Mouse (Mus musculus) ES-E14 (cell line): ENCODE results near the gene Lsg1.

Experiments
- CHD2 ChIP-seq: IDR thresholded peaks from 2 replicates; pipeline ENCODE4 v1.6.1; 2014; ENCODE audit warnings: mild to moderate bottlenecking, low read depth, low read length, inconsistent platforms
- HCFC1 ChIP-seq: IDR thresholded peaks from 2 replicates; pipeline ENCODE4 v1.6.1; 2012; ENCODE audit warnings: low read length, inconsistent platforms, borderline replicate concordance; ENCODE audit not compliant: insufficient read depth
- MAFK ChIP-seq: IDR thresholded peaks from 2 replicates; pipeline ENCODE4 v1.6.1; 2014; ENCODE audit warnings: mild to moderate bottlenecking, low read depth, low read length, inconsistent platforms; ENCODE audit not compliant: insufficient read depth
- ZNF384 ChIP-seq: IDR thresholded peaks from 2 replicates; pipeline ENCODE4 v1.6.1; 2012; ENCODE audit warnings: low read depth, low read length, inconsistent platforms

DNA sequence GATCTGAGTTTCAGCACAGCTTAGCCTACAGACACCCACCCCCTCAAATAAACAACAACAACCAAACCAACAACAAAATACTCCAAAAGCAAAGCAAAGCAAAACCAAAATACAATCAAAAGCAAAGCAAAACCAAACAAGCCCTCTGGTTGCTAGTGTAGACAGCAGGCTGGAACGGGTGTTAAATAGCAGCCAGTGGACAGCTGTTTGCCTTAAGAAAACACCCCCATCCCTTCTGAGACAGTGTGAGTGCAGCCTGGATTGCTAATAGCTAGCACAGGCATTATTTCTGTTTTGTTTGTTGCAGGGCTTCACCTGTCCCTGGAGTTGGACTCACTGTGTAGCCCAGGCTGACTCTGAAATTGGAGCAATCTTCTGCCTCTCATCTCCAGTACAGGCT is 54.5 kb downstream of the Lsg1 start:
- TF ChIP-seq CHD2 (no peak), ZNF384 (no peak), HCFC1 (no peak), MAFK (no peak)
